Mouse (Mus musculus): Measurements from ENCODE around the gene Tspyl4.

Tspyl4 gene

GRCm38 (mm10) chr10:34316571-34317216 is 19.5 kb downstream of the Tspyl4 start:
- in situ Hi-C loops (cut with MboI; ENCODE audit: unreplicated experiment in 2 of 2) = no loop called here

DNA sequence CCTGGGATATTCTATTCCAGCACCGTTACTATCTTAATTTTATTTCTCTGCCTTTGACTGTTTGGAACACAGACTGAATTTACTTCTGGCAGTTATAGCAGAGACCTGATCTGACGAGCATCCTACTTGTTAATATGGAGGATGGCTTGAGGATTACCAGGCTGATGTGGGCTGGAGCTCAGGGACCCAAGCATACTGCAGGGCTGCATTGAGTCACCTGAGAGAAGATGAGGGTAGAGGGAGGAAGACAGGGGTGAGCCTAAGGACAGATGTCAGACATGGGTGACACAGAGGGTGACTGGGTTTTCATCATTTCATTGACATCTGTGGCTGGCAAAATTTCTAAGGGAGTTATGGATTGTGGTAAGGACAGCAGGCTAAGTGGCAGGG is 20.0 kb downstream of the Tspyl4 start:
- in situ Hi-C loops (cut with MboI; ENCODE audit: unreplicated experiment in 2 of 2) = no loop called here

DNA sequence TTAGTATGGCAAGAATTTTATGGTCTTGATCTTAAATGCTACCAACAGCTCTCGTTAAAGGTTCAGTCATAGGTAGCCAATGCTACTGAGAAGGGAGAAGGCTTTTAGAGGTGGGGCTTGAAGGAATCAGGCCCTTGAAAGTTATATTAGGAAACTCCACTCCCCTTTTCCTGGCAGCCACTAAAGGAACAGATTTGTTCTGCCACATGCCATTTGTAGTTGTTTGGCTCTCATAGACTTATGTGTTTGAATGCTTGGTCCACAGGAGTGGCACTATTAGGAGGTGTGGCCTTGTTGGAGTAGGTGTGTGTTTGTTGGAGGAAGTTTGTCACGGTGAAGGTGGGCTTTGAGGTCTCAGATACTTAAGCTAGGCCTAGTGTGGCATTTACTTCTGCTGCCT is 23.6 kb downstream of the Tspyl4 start:
- in situ Hi-C loops (cut with MboI; ENCODE audit: unreplicated experiment in 2 of 2) = no loop called here

GRCm38 (mm10) chr10:34326701-34327100 is 29.5 kb downstream of the Tspyl4 start:
- in situ Hi-C loops (cut with MboI; ENCODE audit: unreplicated experiment in 2 of 2) = loop anchor here (5.0 kb wide), 3 partner anchors 174 to 339 kb away; partner anchors contain the start of gene Calhm4 (in 2 of the 2)

- in situ Hi-C loops (cut with MboI; ENCODE audit: unreplicated experiment in 2 of 2) = loop anchor here (5.0 kb wide), 3 partner anchors 175 to 340 kb away; partner anchors contain the start of gene Calhm4 (in 2 of the 2)
These were observed 29.9 kb downstream of the Tspyl4 start for GRCm38 (mm10) chr10:34327144-34327543.

- in situ Hi-C loops (cut with MboI; ENCODE audit: unreplicated experiment in 2 of 2) = loop anchor here (5.0 kb wide), 3 partner anchors 176 to 341 kb away; partner anchors contain the start of gene Calhm4 (in 2 of the 2)
These were observed 31.1 kb downstream of the Tspyl4 start for GRCm38 (mm10) chr10:34328310-34328709.

GRCm38 (mm10) chr10:34341014-34341413 is 43.8 kb downstream of the Tspyl4 start:
- in situ Hi-C loops (cut with MboI; ENCODE audit: unreplicated experiment in 2 of 2) = no loop called here

- in situ Hi-C loops (cut with MboI; ENCODE audit: unreplicated experiment in 2 of 2) = no loop called here
These were observed 44.6 kb downstream of the Tspyl4 start for GRCm38 (mm10) chr10:34341886-34342285.
